ENCODE assay signal across 10 mouse cellular contexts in the genomic region with DNA sequence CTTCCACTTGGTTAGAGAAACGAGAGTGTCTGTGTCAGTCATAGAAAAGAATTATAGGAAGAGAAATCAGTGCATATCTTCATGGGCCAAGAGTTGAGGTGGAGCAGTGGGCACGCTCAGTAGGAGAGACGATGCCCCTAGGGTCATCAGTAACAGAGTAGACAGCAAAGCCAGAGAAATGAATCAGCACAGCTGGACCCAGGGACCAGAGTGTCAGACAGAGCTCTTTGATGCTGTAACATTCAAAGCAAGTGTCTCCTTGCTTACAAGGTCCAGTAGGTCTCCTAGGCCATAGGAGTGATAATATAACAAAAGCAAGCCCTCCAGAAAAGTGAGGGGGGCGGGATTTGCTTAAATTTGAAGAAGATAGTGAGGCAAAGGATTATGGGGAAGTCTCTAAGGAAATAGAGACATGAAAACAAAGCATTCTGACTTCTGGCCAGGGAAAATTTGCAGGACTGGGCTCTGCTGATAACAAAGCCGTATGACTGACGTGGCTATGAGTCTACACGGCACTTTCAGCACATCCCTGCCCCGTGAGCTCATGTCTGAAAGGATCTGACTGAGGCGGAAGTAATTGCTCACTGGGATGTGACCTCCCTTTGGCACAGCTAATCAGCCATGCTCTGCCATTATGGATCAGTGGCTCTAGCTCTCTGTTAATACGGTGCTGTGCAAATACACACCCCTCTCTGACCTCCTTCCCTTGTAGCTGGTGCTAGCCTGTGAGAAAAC.
A peak's percentile ranks its signal among the peaks of the same experiment; 100 is the strongest.
DNase-seq lines count a peak whose midpoint lies in the region; ATAC-seq and TF ChIP-seq lines count a peak whose summit lies in the region.
"Had no signal": no experiment of that assay in that cellular context is flagged by ENCODE, and none has a peak within 500 bp of the region (broad histone marks: within the 10 kb centered on the region; RNA-seq: fewer than 3 reads in every experiment).

No protein-coding gene starts in this region.

- intact Hi-C loops in left cerebral cortex, adult 2 months (cut with DNase I), result no loop called here
- intact Hi-C loops in left cerebral cortex, postnatal 10 days (cut with DNase I), result no loop called here

- no peak for TF ChIP-seq POLR2A in cerebellum, adult 2 months (IDR thresholded peaks at IDR 0.05; ENCODE audit: borderline replicate concordance, insufficient read depth, low read length)

- no peak for TF ChIP-seq EP300 in heart, postnatal 0 days (IDR thresholded peaks at IDR 0.05; ENCODE audit: low read depth)

- H3K27ac ChIP-seq in heart, postnatal 0 days (ENCODE audit: low read depth), result no peak overlapping the region
- peak overlapping the region; percentile 17; the same call in 1 of the 2 replicates for H3K27ac ChIP-seq in midbrain, embryonic 15.5 days
- no peak overlapping the region for H3K27ac ChIP-seq in cerebellum, adult 2 months (ENCODE audit: insufficient read depth, low read length)
- no peak overlapping the region for H3K27ac ChIP-seq in left cerebral cortex, adult 2 months
- H3K27ac ChIP-seq: liver, embryonic 15.5 days had no signal

- no peak overlapping the region for H3K4me3 ChIP-seq in heart, postnatal 0 days (ENCODE audit: low read depth, low read length)
- no peak overlapping the region for H3K4me3 ChIP-seq in midbrain, embryonic 15.5 days
- no peak overlapping the region for H3K4me3 ChIP-seq in cerebellum, adult 2 months (replicated peaks; ENCODE audit: insufficient read depth, low read depth, low read length)
- no peak overlapping the region for H3K4me3 ChIP-seq in left cerebral cortex, adult 2 months
- H3K4me3 ChIP-seq: liver, embryonic 15.5 days had no signal

- H3K27me3 ChIP-seq in heart, postnatal 0 days (ENCODE audit: control insufficient read depth, insufficient read depth, low read length), result no peaks in the 10 kb centered on the region
- no peaks in the 10 kb centered on the region for H3K27me3 ChIP-seq in midbrain, embryonic 15.5 days (replicated peaks)
- no peaks in the 10 kb centered on the region for H3K27me3 ChIP-seq in cerebellum, adult 2 months (ENCODE audit: control insufficient read depth, insufficient read depth, low read length)
- H3K27me3 ChIP-seq: liver, embryonic 15.5 days had no signal

- no peaks in the 10 kb centered on the region for H3K36me3 ChIP-seq in heart, postnatal 0 days (replicated peaks; ENCODE audit: control insufficient read depth, insufficient read depth, low read length)
- H3K36me3 ChIP-seq in midbrain, embryonic 15.5 days (replicated peaks), result no peaks in the 10 kb centered on the region
- H3K36me3 ChIP-seq: liver, embryonic 15.5 days had no signal

- H3K4me1 ChIP-seq in heart, postnatal 0 days (ENCODE audit: control insufficient read depth, insufficient read depth), result peaks cover 6% of the 10 kb centered on the region; the same call in 1 of the 2 replicates
- peaks cover 9% of the 10 kb centered on the region for H3K4me1 ChIP-seq in midbrain, embryonic 15.5 days
- no peaks in the 10 kb centered on the region for H3K4me1 ChIP-seq in cerebellum, adult 2 months (ENCODE audit: control insufficient read depth, insufficient read depth, low read length)
- H3K4me1 ChIP-seq: liver, embryonic 15.5 days had no signal

- no peak overlapping the region for H3K9ac ChIP-seq in heart, postnatal 0 days (replicated peaks; ENCODE audit: low read depth, low read length)
- no peak overlapping the region for H3K9ac ChIP-seq in midbrain, embryonic 15.5 days
- H3K9ac ChIP-seq: liver, embryonic 15.5 days had no signal

- H3K4me2 ChIP-seq in heart, postnatal 0 days (ENCODE audit: low read depth, low read length), result no peak overlapping the region
- H3K4me2 ChIP-seq in midbrain, embryonic 15.5 days, result no peak overlapping the region
- H3K4me2 ChIP-seq: liver, embryonic 15.5 days had no signal

- peak; percentile 74 for ATAC-seq in heart, postnatal 0 days (ENCODE audit: insufficient read depth, low read depth)
- ATAC-seq in midbrain, embryonic 15.5 days (replicated peaks), result peak; percentile 71

- H3K9me3 ChIP-seq in heart, postnatal 0 days (replicated peaks; ENCODE audit: control insufficient read depth, low read length), result no peaks in the 10 kb centered on the region
- no peaks in the 10 kb centered on the region for H3K9me3 ChIP-seq in midbrain, embryonic 15.5 days
- H3K9me3 ChIP-seq: liver, embryonic 15.5 days had no signal

- no peak for TF ChIP-seq CTCF in heart, postnatal 0 days (IDR thresholded peaks at IDR 0.05; ENCODE audit: low read depth)
- no peak for TF ChIP-seq CTCF in cerebellum, adult 2 months (IDR thresholded peaks at IDR 0.05; ENCODE audit: borderline replicate concordance, insufficient read depth, low read depth, low read length)
- TF ChIP-seq CTCF in left cerebral cortex, adult 2 months (IDR thresholded peaks at IDR 0.05), result no peak

- DNase-seq in cerebellum, postnatal 10 days, result peak; percentile 47 to 61
- no peak for DNase-seq in cerebellum, postnatal 4 days (ENCODE audit: low spot score in 2 of 2)
- DNase-seq in adrenal gland, postnatal 14 days, result peak; percentile 63
- peak; percentile 55 for DNase-seq in heart, postnatal 0 days (ENCODE audit: low spot score)
- DNase-seq in cerebellum, adult 2 months, result no peak
- DNase-seq in left cerebral cortex, adult 2 months (ENCODE audit: extremely low spot score in 1 of 2, low spot score in 2 of 2), result no peak
- DNase-seq in left cerebral cortex, postnatal 10 days (ENCODE audit: extremely low spot score in 1 of 2, low spot score in 2 of 2), result no peak
- DNase-seq: kidney, postnatal 14 days had no signal

- 30% methylated on average over 10 of the region's 10 CpGs for WGBS in heart, postnatal 0 days
- 19% methylated on average over 10 of the region's 10 CpGs for WGBS in midbrain, embryonic 15.5 days
- WGBS in cerebellum, adult 2 months, result 33% methylated on average over 10 of the region's 10 CpGs

Comparison
In these comparisons a context has a peak if more than half of its experiments do, and no peak if none do; other contexts are left out.
1. DNase-seq: peak in cerebellum, postnatal 10 days (2 of 2), adrenal gland, postnatal 14 days (single experiment) and heart, postnatal 0 days (single experiment); none in cerebellum, postnatal 4 days (0 of 2), cerebellum, adult 2 months (0 of 2), left cerebral cortex, adult 2 months (0 of 2) and left cerebral cortex, postnatal 10 days (0 of 2).